Mouse (Mus musculus) hindbrain, embryonic 16.5 days (tissue): ENCODE data around the gene Prss44. TPM values are rescaled to one million over a fixed set of nuclear protein-coding genes. Genes with fewer than 3 reads are reported as not detected.

Experiments
- ATAC-seq: fragments of 200-750 bp; cut with Nextera tagmentation; 2 replicates; pipeline ENCODE4 v1.8.0; 2017; ENCODE audit warnings: moderate TSS enrichment, moderate library complexity
- H3K27ac ChIP-seq: fragments of 300-500 bp; sonication (generic); 2 replicates; pipeline ENCODE4 v1.5.1; 2014; ENCODE audit warnings: low read depth, mild to moderate bottlenecking, control low read depth, low read length, moderate library complexity
- H3K27me3 ChIP-seq: fragments of 300-500 bp; sonication (generic); replicated peaks from 2 replicates; pipeline ENCODE4 v1.6.1; 2014; ENCODE audit warnings: low read length; ENCODE audit not compliant: control insufficient read depth, insufficient read depth
- H3K36me3 ChIP-seq: fragments of 300-500 bp; sonication (generic); 2 replicates; pipeline ENCODE4 v1.6.1; 2014; ENCODE audit warnings: mild to moderate bottlenecking, low read length, moderate library complexity, mixed read lengths; ENCODE audit not compliant: control insufficient read depth, insufficient read depth
- H3K4me1 ChIP-seq: fragments of 300-500 bp; sonication (generic); 2 replicates; pipeline ENCODE4 v1.6.1; 2014; ENCODE audit warnings: low read depth, low read length; ENCODE audit not compliant: control insufficient read depth, insufficient read depth
- H3K4me2 ChIP-seq: fragments of 300-500 bp; sonication (generic); 2 replicates; pipeline ENCODE4 v1.6.1; 2014; ENCODE audit warnings: mild to moderate bottlenecking, low read length, control low read depth, moderate library complexity
- H3K4me3 ChIP-seq: fragments of 300-500 bp; sonication (generic); 2 replicates; pipeline ENCODE4 v1.5.1; 2014; ENCODE audit warnings: mild to moderate bottlenecking, low read length, control low read depth, moderate library complexity
- H3K9ac ChIP-seq: fragments of 300-500 bp; sonication (generic); 2 replicates; pipeline ENCODE4 v1.6.1; 2014; ENCODE audit warnings: low read depth, mild to moderate bottlenecking, control low read depth, low read length, moderate library complexity
- H3K9me3 ChIP-seq: fragments of 300-500 bp; sonication (generic); 2 replicates; pipeline ENCODE4 v1.6.1; 2014; ENCODE audit warnings: mild to moderate bottlenecking, low read length, moderate library complexity; ENCODE audit not compliant: control insufficient read depth
- WGBS: fragments of 180-500 bp; shearing (Covaris S2); extraction: QIAGEN DNeasy Blood & Tissue Kit; methylation state at CpG from one replicate; pipeline ENCODE4 v1.1.7; 2014; 5-methylcytosine and 5-hydroxymethylcytosine counted together
- polyA plus RNA-seq: library from polyadenylated mRNA; unstranded; fragments of >200 nt; fragmentation: Nextera tagmentation; extraction: Ambion mirVana; gene quantifications from 2 replicates; pipeline ENCODE4 v1.2.1, GENCODE M21; 2015

The Prss44 gene
- polyA plus RNA-seq, 1 experiment from 2014 or later: not detected

- Histone ChIP-seq H3K9me3 (no peaks in the 10 kb centered on the region), H3K27ac (no peak overlapping the region), H3K4me1 (no peaks in the 10 kb centered on the region), H3K4me3 (no peak overlapping the region), H3K9ac (no peak overlapping the region), H3K36me3 (no peaks in the 10 kb centered on the region), H3K27me3 (no peaks in the 10 kb centered on the region), H3K4me2 (no peak overlapping the region)
- WGBS: 85% methylated on average over 2 of the region's 2 CpGs
- no peak for ATAC-seq
Observed at GRCm38 (mm10) chr9:110841438-110841837, 27.6 kb downstream of the Prss44 start.

GRCm38 (mm10) chr9:110844206-110844605 lies 30.4 kb downstream of the Prss44 start, which contains the start of gene Prss46:
Prss46 (plus strand) TSS chr9:110844506.
- no peak for ATAC-seq
- H3K9me3 ChIP-seq: no peaks in the 10 kb centered on the region
- H3K9ac ChIP-seq: no peak within 1 kb of the TSS
- no peaks in the 10 kb centered on the region for H3K4me1 ChIP-seq
- H3K4me2 ChIP-seq: no peak within 1 kb of the TSS
- 90% methylated on average over 10 of the region's 10 CpGs for WGBS
- H3K27me3 ChIP-seq: no peaks in the 10 kb centered on the region
- H3K36me3 ChIP-seq: no peaks in the 10 kb centered on the region
- H3K4me3 ChIP-seq: no peak within 1 kb of the TSS
- H3K27ac ChIP-seq: no peak within 1 kb of the TSS

- H3K4me1 ChIP-seq: no peaks in the 10 kb centered on the region
- no peaks in the 10 kb centered on the region for H3K9me3 ChIP-seq
- H3K4me2 ChIP-seq: no peak overlapping the region
- H3K36me3 ChIP-seq: no peaks in the 10 kb centered on the region
- no peak for ATAC-seq
- no peaks in the 10 kb centered on the region for H3K27me3 ChIP-seq
- no peak overlapping the region for H3K4me3 ChIP-seq
- no peak overlapping the region for H3K27ac ChIP-seq
- H3K9ac ChIP-seq: no peak overlapping the region
- WGBS: 76% methylated on average over 7 of the region's 7 CpGs
Observed at GRCm38 (mm10) chr9:110849162-110849561, 35.4 kb downstream of the Prss44 start.

GRCm38 (mm10) chr9:110855903-110856302 lies 42.1 kb downstream of the Prss44 start:
- Histone ChIP-seq H3K27me3 (peaks cover 5% of the 10 kb centered on the region; the same call in 1 of the 2 replicates), H3K27ac (no peak overlapping the region), H3K9me3 (no peaks in the 10 kb centered on the region), H3K9ac (no peak overlapping the region), H3K36me3 (no peaks in the 10 kb centered on the region), H3K4me1 (no peaks in the 10 kb centered on the region; the same call in none of the 2 replicates), H3K4me3 (no peak overlapping the region), H3K4me2 (no peak overlapping the region)
- WGBS: 82% methylated on average over 7 of the region's 7 CpGs
- ATAC-seq: no peak

- no peak overlapping the region for H3K4me3 ChIP-seq
- H3K4me2 ChIP-seq: no peak overlapping the region
- no peak for ATAC-seq
- H3K36me3 ChIP-seq: no peaks in the 10 kb centered on the region
- H3K9ac ChIP-seq: no peak overlapping the region
- 65% methylated on average over 4 of the region's 4 CpGs for WGBS
- no peaks in the 10 kb centered on the region; the same call in none of the 2 replicates for H3K4me1 ChIP-seq
- H3K27me3 ChIP-seq: peaks cover 5% of the 10 kb centered on the region; the same call in 1 of the 2 replicates
- H3K27ac ChIP-seq: no peak overlapping the region
- no peaks in the 10 kb centered on the region for H3K9me3 ChIP-seq
Observed at GRCm38 (mm10) chr9:110856920-110857319, 43.1 kb downstream of the Prss44 start.

- H3K9ac ChIP-seq: peak within 1 kb of the TSS; percentile 35
- peak within 1 kb of the TSS; percentile 55 for H3K4me2 ChIP-seq
- 7% methylated on average over 49 of the region's 50 CpGs for WGBS
- H3K36me3 ChIP-seq: no peaks in the 10 kb centered on the region
- no peaks in the 10 kb centered on the region for H3K9me3 ChIP-seq
- H3K27ac ChIP-seq: no peak within 1 kb of the TSS
- H3K4me3 ChIP-seq: peak within 1 kb of the TSS; percentile 31
- ATAC-seq: no peak
- H3K4me1 ChIP-seq: no peaks in the 10 kb centered on the region; the same call in none of the 2 replicates
- H3K27me3 ChIP-seq: peaks cover 5% of the 10 kb centered on the region; the same call in 1 of the 2 replicates
Observed at GRCm38 (mm10) chr9:110857781-110858472, 44.1 kb downstream of the Prss44 start, which contains the start of gene Prss50. Prss50 (plus strand) TSS chr9:110857967.

- ATAC-seq: no peak
Observed at GRCm38 (mm10) chr9:110858523-110858922, 44.7 kb downstream of the Prss44 start.

GRCm38 (mm10) chr9:110858967-110859596 lies 45.3 kb downstream of the Prss44 start:
- H3K27ac ChIP-seq: no peak overlapping the region
- H3K4me1 ChIP-seq: no peaks in the 10 kb centered on the region; the same call in none of the 2 replicates
- H3K9ac ChIP-seq: no peak overlapping the region
- no peak overlapping the region for H3K4me2 ChIP-seq
- ATAC-seq: no peak
- H3K27me3 ChIP-seq: peaks cover 5% of the 10 kb centered on the region; the same call in 1 of the 2 replicates
- H3K9me3 ChIP-seq: no peaks in the 10 kb centered on the region
- H3K36me3 ChIP-seq: no peaks in the 10 kb centered on the region
- no peak overlapping the region for H3K4me3 ChIP-seq
- WGBS: 80% methylated on average over 5 of the region's 5 CpGs

More at GRCm38 (mm10) chr9:110858523-110858922, 44.7 kb downstream of the Prss44 start:
- no peak overlapping the region for H3K27ac ChIP-seq
- 50% methylated on average over 5 of the region's 5 CpGs for WGBS
- no peak overlapping the region for H3K4me2 ChIP-seq
- H3K4me3 ChIP-seq: no peak overlapping the region
- no peaks in the 10 kb centered on the region for H3K36me3 ChIP-seq
- no peak overlapping the region for H3K9ac ChIP-seq
- no peaks in the 10 kb centered on the region; the same call in none of the 2 replicates for H3K4me1 ChIP-seq
- H3K27me3 ChIP-seq: peaks cover 5% of the 10 kb centered on the region; the same call in 1 of the 2 replicates
- no peaks in the 10 kb centered on the region for H3K9me3 ChIP-seq

GRCm38 (mm10) chr9:110871030-110871429 lies 57.2 kb downstream of the Prss44 start:
- Histone ChIP-seq H3K9ac (no peak overlapping the region), H3K36me3 (no peaks in the 10 kb centered on the region), H3K9me3 (no peaks in the 10 kb centered on the region), H3K4me3 (no peak overlapping the region), H3K4me1 (peaks cover 23% of the 10 kb centered on the region), H3K27me3 (no peaks in the 10 kb centered on the region; the same call in 1 of the 2 replicates), H3K27ac (no peak overlapping the region), H3K4me2 (no peak overlapping the region)
- 22% methylated on average over 7 of the region's 7 CpGs for WGBS
- ATAC-seq: no peak
